Mouse (Mus musculus): ENCODE data around the gene Mrpl40.

- TF ChIP-seq CTCF (IDR thresholded peaks at IDR 0.05; ENCODE audit: low read depth): no peak
- TF ChIP-seq EP300 (optimal IDR thresholded peaks at IDR 0.05): no peak
Observed at GRCm38 (mm10) chr16:18916064-18916463, 39.4 kb upstream of the Mrpl40 start.
